Mouse (Mus musculus) thymus, postnatal 36 days (tissue): ENCODE data around the gene Atxn7.
A peak's percentile ranks its signal among the peaks of the same experiment; 100 is the strongest.

ENCODE experiments used
- DNase-seq, 2 experiments: peaks; one replicate each; pipeline ENCODE4 v3.0.0; 2022; ENCODE audit warnings: mixed read lengths in 2 of 2

Atxn7 gene

GRCm38 (mm10) chr14:14065142-14065498 is 103.9 kb downstream of the Atxn7 start:
- no peak for DNase-seq

GRCm38 (mm10) chr14:14066241-14066640 is 105.0 kb downstream of the Atxn7 start:
- no peak for DNase-seq

GRCm38 (mm10) chr14:14067648-14068472 is 106.6 kb downstream of the Atxn7 start:
- peak; percentile 51 to 56 for DNase-seq

GRCm38 (mm10) chr14:14068553-14068952 is 107.3 kb downstream of the Atxn7 start:
- no peak for DNase-seq

GRCm38 (mm10) chr14:14070541-14071315 is 109.5 kb downstream of the Atxn7 start:
- DNase-seq = no peak

- DNase-seq = no peak
These were observed 110.2 kb downstream of the Atxn7 start for GRCm38 (mm10) chr14:14071456-14071855.

GRCm38 (mm10) chr14:14080604-14081194 is 119.5 kb downstream of the Atxn7 start:
- DNase-seq = no peak

GRCm38 (mm10) chr14:14083811-14084210 is 122.6 kb downstream of the Atxn7 start:
- no peak for DNase-seq

- no peak for DNase-seq
These were observed 125.5 kb downstream of the Atxn7 start for GRCm38 (mm10) chr14:14086711-14087263.

GRCm38 (mm10) chr14:14087348-14087747 is 126.1 kb downstream of the Atxn7 start:
- no peak for DNase-seq

- DNase-seq = no peak
These were observed 127.0 kb downstream of the Atxn7 start for GRCm38 (mm10) chr14:14088016-14088791.

GRCm38 (mm10) chr14:14090571-14090970 is 129.3 kb downstream of the Atxn7 start:
- DNase-seq = no peak

GRCm38 (mm10) chr14:14098330-14098980 is 137.2 kb downstream of the Atxn7 start:
- peak; percentile 78 to 87 for DNase-seq

GRCm38 (mm10) chr14:14100773-14101280 is 139.6 kb downstream of the Atxn7 start:
- no peak for DNase-seq

GRCm38 (mm10) chr14:14101296-14101695 is 140.1 kb downstream of the Atxn7 start:
- no peak for DNase-seq

GRCm38 (mm10) chr14:14104213-14104929 is 143.1 kb downstream of the Atxn7 start:
- no peak for DNase-seq

GRCm38 (mm10) chr14:14104930-14105318 is 143.7 kb downstream of the Atxn7 start:
- no peak for DNase-seq

GRCm38 (mm10) chr14:14110710-14111109 is 149.5 kb downstream of the Atxn7 start:
- no peak for DNase-seq

- peak; percentile 87 to 89 for DNase-seq
These were observed 159.2 kb downstream of the Atxn7 start, which contains the start of gene Psmd6 for GRCm38 (mm10) chr14:14120230-14121096. Gene Psmd6 (minus strand): TSS chr14:14120984.
